Mouse (Mus musculus): ENCODE data around the gene Gm49403.
A peak's percentile ranks its signal among the peaks of the same experiment; 100 is the strongest.
"Not testable (repeated sequence)": the region's sequence is repeated elsewhere in the genome, so short reads cannot be mapped to it uniquely, and the experiment has no call there.

The Gm49403 gene

GRCm38 (mm10) chr19:8883616-8884015 is at the start of gene Gm49403, which contains the start of gene Lbhd1:
Gene Gm49403, plus strand, starts transcription at chr19:8883930.
Gene Lbhd1, plus strand, starts transcription at chr19:8883732.
- DNase-seq: no peak

DNA sequence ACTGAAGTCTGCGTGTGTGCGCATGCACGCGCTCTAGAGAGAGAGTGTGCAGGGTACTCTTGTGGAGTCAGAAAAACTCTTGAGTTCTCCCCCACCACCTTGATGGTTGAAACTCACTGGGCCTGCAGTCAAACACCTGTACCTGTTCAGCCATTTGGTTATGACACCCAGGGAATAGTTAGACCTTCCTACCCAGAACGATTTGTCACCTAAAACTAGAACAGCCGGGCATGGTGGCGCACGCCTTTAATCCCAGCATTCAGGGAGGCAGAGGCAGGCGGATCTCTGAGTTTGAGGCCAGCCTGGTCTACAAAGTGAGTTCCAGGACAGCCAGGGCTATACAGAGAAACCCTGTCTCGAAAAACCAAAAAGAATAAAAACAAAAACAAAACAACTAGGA is 47.4 kb upstream of the Gm49403 start:
- not testable (repeated sequence) for DNase-seq

- DNase-seq: peak; percentile 90
Measured at GRCm38 (mm10) chr19:8837251-8837791, 46.4 kb upstream of the Gm49403 start, which contains the start of gene Bscl2. Gene Bscl2, plus strand, starts transcription at chr19:8837467.

DNA sequence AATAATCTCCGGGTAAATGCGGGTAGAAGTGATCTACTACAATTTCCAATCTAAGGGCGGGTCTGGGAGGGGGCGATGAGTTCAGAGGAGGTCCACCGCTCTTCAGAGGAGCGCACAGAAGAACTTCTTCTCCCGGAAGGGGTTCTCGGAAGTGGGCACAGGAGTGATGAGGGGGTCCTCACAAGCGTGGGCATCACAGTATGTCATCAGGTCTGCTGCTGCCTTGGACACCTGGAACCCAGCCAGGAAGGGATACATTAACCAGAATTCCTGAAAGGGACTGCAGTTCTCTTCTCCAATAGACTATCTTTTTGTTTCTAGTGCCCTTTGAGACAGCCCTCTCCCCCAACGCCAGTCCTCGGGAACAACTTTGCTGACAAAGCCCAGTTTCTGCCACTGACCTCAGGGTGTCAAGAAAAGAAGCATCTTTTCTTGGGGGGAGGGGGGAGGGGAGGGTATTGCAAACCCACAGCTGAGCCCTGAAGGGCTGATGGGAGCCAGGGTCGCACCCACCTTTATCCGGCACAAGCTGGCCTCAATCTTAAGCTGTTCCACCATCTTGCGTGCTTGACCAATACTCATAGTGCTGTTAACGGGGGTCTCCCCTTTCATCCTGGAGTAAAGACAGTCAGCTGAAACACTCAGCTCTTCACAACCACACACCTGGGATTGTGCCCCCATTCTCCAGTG is 45.5 kb upstream of the Gm49403 start:
- DNase-seq: peak; percentile 80

DNA sequence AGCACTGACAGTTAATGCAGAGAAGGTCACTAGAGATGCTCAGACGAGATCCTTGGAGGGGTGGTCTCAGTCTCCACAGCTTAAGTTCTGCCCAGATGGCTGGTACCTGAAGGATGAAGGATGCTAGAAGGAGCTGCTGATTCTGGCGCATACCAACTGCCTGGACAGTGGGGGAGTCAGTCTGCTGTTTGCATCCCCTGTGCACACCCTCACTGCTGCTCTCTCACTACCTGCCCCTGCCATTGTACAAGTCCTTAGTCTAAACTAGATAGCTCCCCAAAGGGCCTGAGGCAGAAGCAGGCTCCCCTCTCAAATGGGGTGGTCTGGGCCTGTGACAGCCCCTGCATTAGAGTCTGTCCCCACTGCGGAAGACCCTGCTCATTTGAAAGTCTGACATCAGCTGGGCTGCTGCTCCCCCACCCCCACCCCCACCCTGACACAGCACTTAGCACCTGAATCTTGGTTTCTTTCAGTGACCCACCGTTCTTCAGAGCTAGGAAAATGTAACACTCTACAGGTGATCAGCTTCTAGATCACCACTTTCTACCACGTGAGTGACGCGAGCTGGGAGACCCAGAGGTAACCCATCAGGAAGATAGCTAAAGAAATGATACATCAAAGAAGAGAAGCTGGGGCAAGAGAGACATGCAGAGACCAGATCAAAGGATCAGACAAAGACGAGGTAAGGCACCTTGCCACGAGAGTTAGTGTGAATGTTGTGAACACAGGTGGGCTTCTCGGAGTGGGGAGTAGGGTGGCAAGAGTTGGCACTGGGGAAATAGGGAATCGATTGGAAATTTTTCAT is 44.4 kb upstream of the Gm49403 start, which contains the start of gene Gng3:
Gene Gng3, minus strand, starts transcription at position 92 of the 805 bp plus-strand sequence.
- DNase-seq: peak; percentile 95

GRCm38 (mm10) chr19:8839908-8840791 is 43.6 kb upstream of the Gm49403 start:
- DNase-seq: peak; percentile 90

DNA sequence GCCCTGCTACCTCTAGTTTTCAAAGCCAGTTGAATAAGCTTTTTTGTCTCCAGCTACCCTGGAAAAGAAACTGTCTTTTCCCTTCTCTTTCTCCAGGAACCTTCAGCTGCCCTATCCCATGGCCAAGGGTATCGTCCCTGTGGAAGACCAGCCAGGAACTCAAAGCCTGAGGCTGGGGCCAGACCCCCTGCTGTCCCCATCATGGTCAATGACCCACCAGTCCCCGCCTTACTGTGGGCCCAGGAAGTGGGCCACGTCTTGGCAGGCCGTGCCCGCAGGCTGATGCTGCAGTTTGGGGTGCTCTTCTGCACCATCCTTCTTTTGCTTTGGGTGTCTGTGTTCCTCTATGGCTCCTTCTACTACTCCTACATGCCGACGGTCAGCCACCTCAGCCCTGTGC is 42.7 kb upstream of the Gm49403 start:
- peak; percentile 69 for DNase-seq

GRCm38 (mm10) chr19:8842961-8843360 is 40.8 kb upstream of the Gm49403 start:
- DNase-seq: no peak

DNA sequence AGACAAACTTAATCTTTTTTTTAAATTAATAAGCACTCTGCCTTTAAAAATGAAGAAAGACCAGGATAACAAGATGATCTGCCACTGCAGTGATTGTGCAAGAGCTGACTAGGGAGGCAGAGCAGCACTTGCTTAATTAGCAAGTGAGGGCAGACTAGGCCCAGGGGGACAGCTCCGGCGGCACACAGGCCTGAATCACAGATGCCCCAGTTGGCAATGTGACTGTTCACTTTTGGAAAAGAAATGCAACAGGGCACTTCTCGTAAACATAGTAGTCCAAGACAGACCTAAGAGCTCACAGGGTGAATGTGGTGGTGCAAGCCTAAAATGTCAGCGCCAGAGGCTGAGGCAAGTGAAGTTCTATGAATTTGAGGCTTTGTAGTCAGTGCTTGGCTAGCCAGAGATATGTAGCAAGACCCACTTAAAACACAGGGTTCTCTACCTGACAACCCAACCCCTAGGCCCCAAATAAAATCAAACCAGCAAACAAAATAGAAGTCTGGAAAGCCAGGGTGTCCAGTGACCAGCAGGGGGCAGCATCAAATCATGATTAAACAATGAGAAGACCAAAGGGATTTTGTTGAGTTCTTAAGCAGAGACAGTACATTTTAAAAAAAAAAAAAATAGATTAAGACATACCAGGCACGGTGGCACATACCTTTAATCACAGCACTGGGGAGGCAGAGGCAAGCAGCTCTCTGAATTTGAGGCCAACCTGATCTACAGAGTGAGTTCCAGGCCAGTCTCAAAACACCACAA is 39.2 kb upstream of the Gm49403 start:
- DNase-seq: peak; percentile 67

- DNase-seq: no peak
Measured at GRCm38 (mm10) chr19:8848356-8848755, 35.4 kb upstream of the Gm49403 start.

DNA sequence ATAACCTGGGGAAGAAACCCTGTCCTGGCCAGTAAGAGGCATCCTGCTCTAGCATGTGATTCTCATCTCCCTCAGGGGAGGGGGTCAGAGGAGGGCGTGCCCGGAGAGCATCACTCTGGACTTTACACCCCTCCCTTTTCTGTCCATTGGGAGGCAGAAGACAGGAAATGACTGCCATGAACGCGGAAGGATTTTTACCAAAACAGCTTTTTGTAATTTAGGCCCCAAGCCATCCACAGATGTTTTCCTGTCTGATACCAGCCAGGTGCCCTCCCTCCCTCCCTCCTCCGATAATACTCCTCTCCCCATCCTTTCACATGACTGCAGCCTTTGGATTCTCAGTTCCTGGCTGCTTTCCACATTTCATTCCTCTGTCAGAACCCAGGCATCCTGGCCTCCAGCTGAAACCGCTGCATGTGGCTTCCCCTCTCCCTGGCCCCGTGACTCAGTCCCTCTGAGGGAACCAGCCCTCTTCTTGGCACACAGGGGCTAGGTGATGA is 33.3 kb upstream of the Gm49403 start, which contains the start of gene Lrrn4cl:
Gene Lrrn4cl, plus strand, starts transcription at position 367 of the 500 bp plus-strand sequence.
- peak; percentile 34 for DNase-seq

DNA sequence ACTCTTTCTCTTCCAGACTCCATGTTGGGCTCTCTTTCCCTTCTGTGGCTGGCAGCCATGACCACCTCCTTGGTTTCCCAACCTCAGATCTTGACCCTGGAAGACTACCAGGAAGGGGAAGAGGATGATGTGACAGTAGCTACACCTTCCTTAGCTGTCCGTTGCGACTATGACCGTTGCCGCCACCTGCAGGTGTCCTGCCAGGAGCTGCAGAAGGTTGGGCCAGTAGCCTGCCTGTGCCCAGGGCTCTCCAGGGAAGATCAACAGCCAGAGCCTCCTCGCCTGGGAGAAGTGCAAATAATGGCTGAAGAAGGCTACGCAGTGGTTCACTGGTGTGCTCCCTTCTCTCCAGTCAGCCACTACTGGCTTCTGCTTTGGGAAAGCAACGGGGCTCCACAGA is 32.1 kb upstream of the Gm49403 start:
- DNase-seq: peak; percentile 19

DNA sequence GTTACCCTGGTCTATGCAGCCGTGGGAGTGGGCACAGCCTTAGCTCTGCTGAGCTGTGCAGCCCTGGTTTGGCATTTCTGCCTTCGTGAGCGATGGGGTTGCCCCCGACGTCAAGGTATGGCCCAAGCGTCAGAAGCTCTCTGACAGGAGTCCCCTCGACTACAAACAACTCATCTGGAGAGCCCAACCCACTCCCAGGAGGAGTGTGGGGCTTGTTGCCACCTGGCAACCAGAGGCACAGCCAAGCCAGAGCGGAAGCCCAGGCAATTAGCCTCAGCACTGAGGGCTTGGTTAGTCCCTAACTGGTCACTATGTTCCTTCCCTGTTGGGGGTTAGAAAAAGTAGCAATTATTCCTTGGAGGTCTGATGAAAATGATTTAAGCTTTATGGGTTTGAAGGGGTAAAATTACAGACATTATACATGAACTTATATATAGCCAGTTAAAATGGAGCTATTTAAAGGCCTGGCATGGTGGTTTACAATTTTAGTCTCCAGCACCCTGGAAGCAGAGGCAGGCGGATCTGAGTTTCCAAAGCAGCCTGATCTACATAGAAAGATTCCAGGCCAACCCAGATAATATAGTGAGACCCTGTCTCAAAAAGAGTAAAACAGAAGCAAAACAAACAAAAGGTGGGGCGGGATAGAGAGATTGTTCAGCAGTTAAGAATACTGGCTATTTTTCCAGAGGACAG is 31.3 kb upstream of the Gm49403 start:
- peak; percentile 7 for DNase-seq

GRCm38 (mm10) chr19:8853117-8853516 is 30.6 kb upstream of the Gm49403 start:
- DNase-seq: peak; percentile 1

DNA sequence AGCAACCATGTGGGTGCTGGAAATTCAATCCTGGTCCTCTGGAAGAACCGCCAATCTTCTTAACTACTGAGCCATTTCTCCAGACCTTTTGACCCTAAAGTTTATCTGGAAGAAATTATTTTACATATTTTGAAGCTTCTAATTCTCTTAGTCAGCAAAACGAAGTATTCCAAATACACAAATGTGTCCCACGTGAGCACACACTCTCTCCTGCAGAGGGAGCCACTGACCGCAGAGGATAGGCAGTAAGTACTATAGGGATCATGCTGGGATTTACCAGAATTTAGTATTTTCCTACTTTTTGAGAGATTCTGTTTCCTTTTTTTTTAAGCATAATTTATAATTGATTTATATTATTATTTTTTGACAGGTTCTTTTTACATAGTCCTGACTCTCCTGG is 26.0 kb upstream of the Gm49403 start:
- DNase-seq: peak; percentile 27

DNA sequence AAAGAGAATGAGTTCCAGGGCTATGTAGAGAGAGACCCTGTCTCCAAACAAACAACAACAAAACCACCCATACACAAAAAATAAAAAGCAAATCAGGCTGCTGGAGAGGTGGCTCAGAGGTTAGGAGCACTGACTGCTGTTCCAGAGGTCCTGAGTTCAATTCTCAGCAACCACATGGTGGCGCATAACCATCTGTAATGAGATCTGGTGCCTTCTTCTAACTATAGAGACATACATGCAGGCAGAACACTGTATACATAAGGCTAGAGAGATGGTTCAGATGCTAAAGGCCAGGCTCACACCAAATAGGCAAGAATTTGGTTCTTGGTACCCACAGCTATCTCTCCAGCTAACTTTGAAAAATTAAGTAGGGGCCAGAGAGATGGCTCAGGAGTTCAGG is 24.7 kb upstream of the Gm49403 start:
- DNase-seq: peak; percentile 1

DNA sequence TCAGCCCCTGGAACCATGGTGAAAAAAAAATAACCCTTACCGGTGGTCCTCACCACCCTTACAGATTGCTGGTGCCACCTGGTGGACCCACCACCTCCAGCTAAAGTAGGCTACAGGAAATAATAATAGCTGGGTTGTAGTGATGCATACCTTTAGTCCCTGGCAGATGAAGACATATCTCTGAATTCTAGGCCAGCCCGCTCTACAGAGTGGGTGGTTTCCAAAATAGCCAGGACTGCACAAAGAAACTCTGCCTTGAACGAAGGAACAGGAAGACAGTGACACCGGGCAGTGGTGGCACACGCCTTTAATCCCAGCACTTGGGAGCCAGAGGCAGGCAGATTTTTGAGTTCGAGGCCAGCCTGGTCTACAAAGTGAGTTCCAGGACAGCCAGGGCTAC is 19.5 kb upstream of the Gm49403 start:
- DNase-seq: peak; percentile 1

- not testable (repeated sequence) for DNase-seq
Measured at GRCm38 (mm10) chr19:8870381-8870780, 13.3 kb upstream of the Gm49403 start.

DNA sequence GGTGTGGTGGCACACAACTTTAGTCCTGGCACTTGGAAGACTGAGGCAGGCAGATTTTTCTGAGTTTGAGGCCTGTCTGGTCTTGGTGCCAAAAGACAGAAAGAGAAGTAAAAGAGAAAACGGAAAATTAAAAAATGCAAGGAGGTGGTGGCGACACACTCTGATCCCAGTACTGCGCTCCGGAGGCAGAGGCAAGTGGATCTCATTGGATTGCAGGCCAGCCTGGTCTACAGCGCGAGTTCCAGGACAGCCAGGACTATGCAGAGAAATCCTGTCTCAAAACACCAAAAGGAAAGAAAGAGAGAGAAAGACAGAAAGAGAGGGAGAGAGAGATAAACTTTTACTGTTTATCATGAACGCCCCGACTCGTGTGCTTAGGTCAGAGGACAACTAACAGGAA is 12.9 kb upstream of the Gm49403 start:
- DNase-seq: peak; percentile 35

DNA sequence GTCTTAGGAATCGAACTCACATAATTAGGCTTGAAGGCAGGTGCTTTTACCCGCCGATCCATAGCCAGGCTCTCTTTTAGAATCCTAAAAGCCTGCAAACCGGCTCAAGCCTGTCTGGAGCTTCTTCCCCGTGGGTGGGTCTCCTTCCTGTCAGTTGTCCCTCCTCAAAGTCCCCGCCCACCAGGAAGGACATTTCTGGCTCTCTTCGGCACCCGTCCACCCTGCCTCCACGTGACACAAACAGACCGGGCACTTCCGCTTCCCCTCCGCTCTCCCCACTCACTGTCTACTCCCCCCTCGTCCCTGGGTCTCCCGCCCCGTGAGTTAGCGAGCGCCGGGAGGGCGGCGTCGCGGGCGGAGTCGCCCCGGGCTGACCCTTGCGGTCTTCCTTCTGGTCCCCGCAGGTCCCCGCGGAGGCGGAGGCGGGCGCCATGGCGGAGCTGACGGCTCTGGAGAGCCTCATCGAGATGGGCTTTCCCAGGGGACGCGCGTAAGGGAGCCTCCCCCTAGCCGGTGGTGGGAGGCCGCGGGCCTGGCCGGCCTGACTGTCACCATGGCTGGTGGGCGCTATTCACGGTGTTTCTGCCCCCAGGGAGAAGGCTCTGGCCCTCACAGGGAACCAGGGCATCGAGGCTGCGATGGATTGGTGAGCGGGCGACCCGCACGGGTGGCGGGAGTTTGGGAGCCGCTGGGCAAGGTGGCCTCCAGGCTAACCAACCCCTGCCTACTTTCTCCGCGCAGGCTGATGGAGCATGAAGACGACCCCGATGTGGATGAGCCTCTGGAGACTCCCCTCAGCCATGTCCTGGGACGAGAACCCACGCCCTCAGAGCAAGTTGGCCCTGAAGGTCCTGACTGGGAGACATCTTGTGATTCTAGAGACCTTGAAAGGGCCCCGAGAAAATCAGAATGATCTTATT is 12.2 kb upstream of the Gm49403 start, which contains the start of gene Ubxn1:
Gene Ubxn1, plus strand, starts transcription at position 230 of the 920 bp plus-strand sequence.
- DNase-seq: peak; percentile 98

All from cerebellum, adult 9-11 months (tissue).